Mouse (Mus musculus) megakaryocyte, adult 5-6 weeks (primary cell): ENCODE data around the gene Vmn1r204. TPM values are rescaled to one million over a fixed set of nuclear protein-coding genes. Genes with fewer than 3 reads are reported as not detected.
"Not testable (repeated sequence)": the region's sequence is repeated elsewhere in the genome, so short reads cannot be mapped to it uniquely, and the experiment has no call there.

Source experiments
- ATAC-seq: 2 replicates; pipeline ENCODE4 v1.8.0; 2016; ENCODE audit warnings: mild to moderate bottlenecking, inconsistent platforms; ENCODE audit not compliant: poor library complexity, severe bottlenecking
- total RNA-seq, 2 experiments: library from RNA; stranded (forward) in 1 of 2; stranded (reverse) in 1 of 2; fragments of 153-499, 151-499 nt in 1 of 2; fragments of 221-1000, 200-1000 nt in 1 of 2; gene quantifications; 2 replicates each; pipeline versions ENCODE4 v1.2.3 to v1.2.4; 2015 to 2017

The Vmn1r204 gene
- not detected in 2 replicates for total RNA-seq (2015)
- not detected in 2 replicates for total RNA-seq (2017)

GRCm38 (mm10) chr13:22552898-22553297 is at the start of gene Vmn1r204:
Gene Vmn1r204 (plus strand): TSS chr13:22553198.
- ATAC-seq = not testable (repeated sequence)

DNA sequence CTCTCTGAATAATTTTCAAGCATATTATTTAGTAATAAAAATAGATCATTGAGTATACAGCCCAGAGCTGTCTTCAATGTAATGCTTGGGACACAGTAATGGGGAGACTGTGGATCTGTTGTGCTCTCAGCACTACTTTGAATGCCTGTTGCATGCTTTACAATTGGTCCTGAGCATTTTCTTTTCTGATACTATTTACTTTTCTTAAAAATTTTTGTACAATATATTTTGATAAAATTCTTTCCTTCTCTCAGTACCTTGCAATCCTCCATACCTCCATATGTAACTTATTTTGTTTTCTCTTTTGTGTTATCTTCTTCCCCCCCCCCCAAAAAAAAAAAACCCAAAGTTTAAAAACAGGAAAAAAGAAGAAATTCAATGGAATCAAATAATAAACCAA is 47.7 kb upstream of the Vmn1r204 start, which contains the start of gene Vmn1r202:
Gene Vmn1r202 (minus strand): TSS at position 101 of the 400 bp plus-strand sequence.
- ATAC-seq = no peak

GRCm38 (mm10) chr13:22517814-22518213 is 35.2 kb upstream of the Vmn1r204 start, which contains the start of gene Vmn1r203:
Gene Vmn1r203 (plus strand): TSS chr13:22518114.
- ATAC-seq = no peak

DNA sequence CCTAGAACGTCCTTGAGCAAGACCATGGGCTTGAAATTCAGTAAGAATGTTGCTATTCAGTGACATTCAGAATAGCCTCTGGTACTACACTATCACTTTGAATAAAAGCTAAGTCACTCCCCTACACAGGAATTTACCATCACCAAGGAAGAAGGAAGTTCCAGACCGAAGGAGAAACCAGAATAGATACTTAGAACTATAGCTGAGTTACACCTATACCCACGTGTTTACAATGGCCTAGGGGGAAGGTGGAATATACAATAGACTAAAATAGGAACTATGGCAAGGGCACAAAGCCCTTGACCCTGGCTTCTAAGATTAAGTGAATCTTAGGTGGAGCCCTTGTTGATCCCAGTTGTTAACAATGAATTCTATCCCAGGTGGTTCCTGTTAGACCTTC is 21.9 kb downstream of the Vmn1r204 start:
- not testable (repeated sequence) for ATAC-seq

GRCm38 (mm10) chr13:22583336-22583735 is 30.3 kb downstream of the Vmn1r204 start:
- not testable (repeated sequence) for ATAC-seq

DNA sequence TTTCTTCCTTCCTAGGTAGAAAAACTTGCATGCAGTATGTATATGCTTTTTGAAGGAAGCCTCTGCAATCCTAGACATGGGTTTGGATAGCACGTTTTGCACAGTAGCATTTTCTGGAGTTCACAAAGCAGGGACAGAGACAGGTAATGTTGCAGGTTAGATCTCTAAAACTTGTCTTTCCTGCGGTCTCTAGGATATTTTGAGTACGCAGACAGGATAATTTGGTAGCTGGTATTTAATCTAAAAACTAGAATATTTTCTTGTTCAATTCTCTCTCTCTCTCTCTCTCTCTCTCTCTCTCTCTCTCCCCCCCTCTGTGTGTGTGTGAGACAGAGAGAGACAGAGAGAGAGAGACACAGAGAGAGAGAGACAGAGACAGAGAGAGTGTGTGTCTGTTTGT is 39.9 kb downstream of the Vmn1r204 start, which contains the start of gene Vmn1r205:
Gene Vmn1r205 (minus strand): TSS at position 101 of the 400 bp plus-strand sequence.
- no peak for ATAC-seq

Other genes starting within 250 kb of the Vmn1r204 start
- not detected in 2 replicates for gene Vmn1r197, start 228.6 kb upstream of the Vmn1r204 start, total RNA-seq (2015)
- not detected in 2 replicates for gene Vmn1r197, start 228.6 kb upstream of the Vmn1r204 start, total RNA-seq (2017)
- gene Vmn1r198, start 202.8 kb upstream of the Vmn1r204 start, total RNA-seq (2015) = not detected in 2 replicates
- gene Vmn1r198, start 202.8 kb upstream of the Vmn1r204 start, total RNA-seq (2017) = under 0.01 TPM in 1 of 2 replicates, not detected in the other
- gene Vmn1r199, start 173.4 kb upstream of the Vmn1r204 start, total RNA-seq (2015) = not detected in 2 replicates
- gene Vmn1r199, start 173.4 kb upstream of the Vmn1r204 start, total RNA-seq (2017) = not detected in 2 replicates
- not detected in 2 replicates for gene Vmn1r200, start 162.8 kb upstream of the Vmn1r204 start, total RNA-seq (2015)
- gene Vmn1r200, start 162.8 kb upstream of the Vmn1r204 start, total RNA-seq (2017) = 0.04 TPM in 1 of 2 replicates, not detected in the other
- not detected in 2 replicates for gene Vmn1r201, start 81.3 kb upstream of the Vmn1r204 start, total RNA-seq (2015)
- not detected in 2 replicates for gene Vmn1r201, start 81.3 kb upstream of the Vmn1r204 start, total RNA-seq (2017)
- not detected in 2 replicates for gene Vmn1r202, start 47.8 kb upstream of the Vmn1r204 start, total RNA-seq (2015)
- not detected in 2 replicates for gene Vmn1r202, start 47.8 kb upstream of the Vmn1r204 start, total RNA-seq (2017)
- gene Vmn1r203, start 35.1 kb upstream of the Vmn1r204 start, total RNA-seq (2015) = 0.02 TPM in 1 of 2 replicates, not detected in the other
- 0.11 TPM in 1 of 2 replicates, not detected in the other for gene Vmn1r203, start 35.1 kb upstream of the Vmn1r204 start, total RNA-seq (2017)
- not detected in 2 replicates for gene Vmn1r205, start 39.8 kb downstream of the Vmn1r204 start, total RNA-seq (2015)
- gene Vmn1r205, start 39.8 kb downstream of the Vmn1r204 start, total RNA-seq (2017) = not detected in 2 replicates
- gene Vmn1r206, start 71.1 kb downstream of the Vmn1r204 start, total RNA-seq (2015) = not detected in 2 replicates
- not detected in 2 replicates for gene Vmn1r206, start 71.1 kb downstream of the Vmn1r204 start, total RNA-seq (2017)
- not detected in 2 replicates for gene Vmn1r207-ps, start 176.4 kb downstream of the Vmn1r204 start, total RNA-seq (2015)
- gene Vmn1r207-ps, start 176.4 kb downstream of the Vmn1r204 start, total RNA-seq (2017) = not detected in 2 replicates
- gene Vmn1r208, start 224.2 kb downstream of the Vmn1r204 start, total RNA-seq (2015) = not detected in 2 replicates
- not detected in 2 replicates for gene Vmn1r208, start 224.2 kb downstream of the Vmn1r204 start, total RNA-seq (2017)